Mouse (Mus musculus) adrenal gland, postnatal 14 days (tissue): ENCODE results near the gene Hist1h3b. TPM values are rescaled to one million over a fixed set of nuclear protein-coding genes. Genes with fewer than 3 reads are reported as not detected.

ENCODE experiments used
- DNase-seq: peaks from one replicate; pipeline ENCODE4 v3.0.0; 2021; ENCODE audit warnings: mixed read lengths
- microRNA-seq, 2 experiments: library from miRNA; unstranded; fragments of <30 nt; microRNA quantifications; one replicate each; pipeline ENCODE4 v1.2.0; 2021
- total RNA-seq: library from RNA; stranded (reverse); gene quantifications from 2 replicates; pipeline ENCODE4 v1.2.3, GENCODE M21; 2021

Gene Hist1h3b
- total RNA-seq, 1 experiment from 2014 or later = 351 TPM

- peak; percentile 67 for DNase-seq
Measured at GRCm38 (mm10) chr13:23792520-23792919, 40.5 kb downstream of the Hist1h3b start.

- no peak for DNase-seq
Measured at GRCm38 (mm10) chr13:23799405-23799804, 47.3 kb downstream of the Hist1h3b start.

Small RNAs within 50 kb of the gene (microRNA-seq; reads per million reads assigned to microRNA genes)
- gene Gm44314 (0 reads per million in 2 experiments), gene Gm44484 (0 reads per million in 2 experiments)

Other genes with a start within 250 kb of the Hist1h3b start
- gene Hist1h4h, start 221.2 kb upstream of the Hist1h3b start, total RNA-seq = 699 and 771 TPM in 2 replicates
- gene Hist1h2af, start 218.4 kb upstream of the Hist1h3b start, total RNA-seq = 182 and 192 TPM in 2 replicates
- 64.2 and 80.0 TPM in 2 replicates for gene Hist1h3g, start 216.8 kb upstream of the Hist1h3b start, total RNA-seq
- 18.0 and 26.2 TPM in 2 replicates for gene Hist1h2bh, start 208.9 kb upstream of the Hist1h3b start, total RNA-seq
- 72.3 and 84.2 TPM in 2 replicates for gene Hist1h3f, start 208.2 kb upstream of the Hist1h3b start, total RNA-seq
- gene Hist1h4f, start 200.6 kb upstream of the Hist1h3b start, total RNA-seq = 307 and 382 TPM in 2 replicates
- 19.2 and 24.2 TPM in 2 replicates for gene Hist1h1d, start 199.0 kb upstream of the Hist1h3b start, total RNA-seq
- gene Hist1h3e, start 189.9 kb upstream of the Hist1h3b start, total RNA-seq = 184 TPM in 2 replicates
- gene Hist1h2ae, start 181.0 kb upstream of the Hist1h3b start, total RNA-seq = 28.8 and 36.1 TPM in 2 replicates
- 288 and 319 TPM in 2 replicates for gene Hist1h2bg, start 180.9 kb upstream of the Hist1h3b start, total RNA-seq
- gene Hist1h2bf, start 178.1 kb upstream of the Hist1h3b start, total RNA-seq = 127 and 167 TPM in 2 replicates
- gene Hist1h2ad, start 177.9 kb upstream of the Hist1h3b start, total RNA-seq = 12.6 and 14.1 TPM in 2 replicates
- gene Hist1h3d, start 176.5 kb upstream of the Hist1h3b start, total RNA-seq = 27.2 and 39.2 TPM in 2 replicates
- 250 and 265 TPM in 2 replicates for gene Hist1h4d, start 170.7 kb upstream of the Hist1h3b start, total RNA-seq
- gene Hist1h2be, start 131.1 kb upstream of the Hist1h3b start, total RNA-seq = 22.3 and 25.1 TPM in 2 replicates
- gene Hist1h1e, start 129.7 kb upstream of the Hist1h3b start, total RNA-seq = 139 and 157 TPM in 2 replicates
- 6.6 and 8.0 TPM in 2 replicates for gene Hist1h2ac, start 68.3 kb upstream of the Hist1h3b start, total RNA-seq
- gene Hist1h2bc, start 68.1 kb upstream of the Hist1h3b start, total RNA-seq = 84.6 and 133 TPM in 2 replicates
- 0.37 and 0.83 TPM in 2 replicates for gene Hist1h1t, start 56.5 kb upstream of the Hist1h3b start, total RNA-seq
- gene Hist1h4c, start 53.8 kb upstream of the Hist1h3b start, total RNA-seq = 161 and 165 TPM in 2 replicates
- 29.0 and 39.1 TPM in 2 replicates for gene Hfe, start 41.4 kb upstream of the Hist1h3b start, total RNA-seq
- 300 and 304 TPM in 2 replicates for gene Hist1h1c, start 13.5 kb upstream of the Hist1h3b start, total RNA-seq
- 82.5 and 109 TPM in 2 replicates for gene Hist1h3c, start 6.7 kb upstream of the Hist1h3b start, total RNA-seq
- gene Hist1h2bb, start 5.5 kb upstream of the Hist1h3b start, total RNA-seq = 125 and 171 TPM in 2 replicates
- gene Hist1h2ab, start 1.1 kb upstream of the Hist1h3b start, total RNA-seq = 157 and 198 TPM in 2 replicates
- gene Hist1h4b, start 4.7 kb downstream of the Hist1h3b start, total RNA-seq = 217 and 308 TPM in 2 replicates
- 164 and 198 TPM in 2 replicates for gene Hist1h4a, start 9.0 kb downstream of the Hist1h3b start, total RNA-seq
- gene Hist1h3a, start 10.1 kb downstream of the Hist1h3b start, total RNA-seq = 183 and 216 TPM in 2 replicates
- 172 and 219 TPM in 2 replicates for gene Hist1h1a, start 11.4 kb downstream of the Hist1h3b start, total RNA-seq
- not detected in 2 replicates for gene Trim38, start 17.6 kb downstream of the Hist1h3b start, total RNA-seq
- gene Slc17a2, start 54.7 kb downstream of the Hist1h3b start, total RNA-seq = 0.68 and 12.9 TPM in 2 replicates
- gene Slc17a3, start 87.2 kb downstream of the Hist1h3b start, total RNA-seq = 0.38 and 4.4 TPM in 2 replicates
- 1.1 TPM in 1 of 2 replicates, not detected in the other for gene Slc17a1, start 115.5 kb downstream of the Hist1h3b start, total RNA-seq
- gene Slc17a4, start 162.7 kb downstream of the Hist1h3b start, total RNA-seq = 0.45 and 4.8 TPM in 2 replicates
- gene Hist1h2ba, start 181.9 kb downstream of the Hist1h3b start, total RNA-seq = not detected in 2 replicates
- not detected in 2 replicates for gene Hist1h2aa, start 182.2 kb downstream of the Hist1h3b start, total RNA-seq
- 2.7 and 2.9 TPM in 2 replicates for gene Scgn, start 238.9 kb downstream of the Hist1h3b start, total RNA-seq